Mouse (Mus musculus): ENCODE results near the gene Suco.

DNA sequence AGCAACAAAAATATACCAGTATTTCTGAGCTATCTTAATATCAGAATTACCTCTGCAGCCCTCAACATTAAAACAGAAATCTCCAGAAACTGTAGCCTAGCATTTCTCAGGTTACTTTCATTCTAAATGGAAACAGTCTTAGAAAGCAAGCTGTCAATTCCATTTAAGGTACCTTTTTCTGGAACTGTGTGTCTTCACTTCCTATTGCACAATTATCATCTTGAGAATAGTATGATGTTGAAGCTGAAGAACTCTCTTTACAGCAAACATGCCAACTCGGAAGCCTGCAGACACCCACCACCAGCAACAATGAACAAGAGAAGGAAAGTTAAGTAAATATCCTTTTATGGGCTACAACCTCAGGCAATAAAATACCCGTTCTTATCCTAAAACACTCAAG lies 12.7 kb downstream of the Suco start:
- no peak for TF ChIP-seq POLR2A (IDR thresholded peaks at IDR 0.05; ENCODE audit: low read depth, low read length)
- TF ChIP-seq CTCF (IDR thresholded peaks at IDR 0.05; ENCODE audit: extremely low read depth, insufficient read depth, insufficient read length, insufficient replicate concordance), result no peak
